Mouse (Mus musculus): ENCODE results near the gene Ccdc103.

DNA sequence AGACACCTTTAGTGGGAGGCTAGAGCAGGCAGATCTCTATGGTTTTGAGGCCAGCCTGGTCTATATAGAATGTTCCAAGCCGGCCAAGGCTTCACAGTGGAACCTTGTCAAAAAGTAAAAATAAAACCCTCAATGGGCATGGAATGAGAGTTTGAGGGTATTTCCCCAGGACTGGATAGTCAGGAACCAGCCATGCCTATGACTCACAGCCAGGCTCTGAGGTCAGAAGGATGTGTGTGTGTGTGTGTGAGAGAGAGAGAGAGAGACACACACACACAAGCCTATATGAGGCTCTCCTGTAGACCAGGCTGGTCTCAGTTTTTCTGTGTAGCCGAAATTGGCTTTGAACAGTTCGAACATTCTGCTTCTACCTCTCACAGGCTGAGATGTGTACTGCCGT is 13.7 kb downstream of the Ccdc103 start:
- TF ChIP-seq POLR2A (IDR thresholded peaks at IDR 0.05; ENCODE audit: low read depth, low read length) (no peak), CTCF (IDR thresholded peaks at IDR 0.05; ENCODE audit: extremely low read depth, insufficient read length, insufficient replicate concordance, low read depth, low read length) (no peak)

Measured in small intestine, adult 2 months (tissue).